Mouse (Mus musculus): Measurements from ENCODE around the gene Vmn1r114. TPM values are rescaled to one million over a fixed set of nuclear protein-coding genes. Genes with fewer than 3 reads are reported as not detected.

The Vmn1r114 gene
- not detected in 2 replicates for polyA plus RNA-seq (2012)

DNA sequence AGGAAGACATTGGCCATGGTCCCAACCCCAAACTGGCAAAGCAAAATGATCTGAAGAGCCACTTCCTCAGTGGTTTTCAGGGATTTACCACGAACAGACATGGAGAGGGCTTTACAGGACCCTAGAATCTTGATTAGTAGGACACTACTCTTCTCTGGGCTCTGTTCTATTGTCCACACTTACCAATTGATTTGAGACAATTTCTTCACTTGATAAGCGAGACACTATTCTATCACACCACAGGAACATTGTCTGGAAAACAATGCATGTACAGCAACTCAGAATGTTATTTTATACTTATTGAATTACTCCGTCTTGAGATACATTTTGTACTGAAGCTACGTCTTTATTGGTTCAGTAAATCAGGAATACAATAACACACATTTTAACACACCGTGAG, at the start of gene Vmn1r114:
Gene Vmn1r114, minus strand, starts transcription at position 101 of the 400 bp plus-strand sequence.

DNA sequence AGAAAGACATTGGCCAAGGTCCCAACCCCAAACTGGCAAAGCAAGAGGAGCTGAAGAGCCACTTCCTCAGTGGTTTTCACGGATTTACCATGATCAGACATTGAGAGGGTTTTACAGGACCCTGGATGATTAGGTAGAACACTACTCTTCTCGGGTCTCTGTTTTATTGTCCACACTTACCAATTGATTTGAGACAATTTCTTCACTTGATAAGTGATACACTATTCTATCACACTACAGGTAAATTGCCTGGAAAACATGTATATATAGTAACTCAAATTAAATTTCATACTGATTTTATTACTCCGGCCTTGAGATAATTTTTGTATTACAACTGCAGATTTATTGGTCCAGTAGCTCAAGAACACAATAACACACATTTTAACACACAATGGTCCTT, 32.9 kb upstream of the Vmn1r114 start, which contains the start of gene Vmn1r115:
Gene Vmn1r115, minus strand, starts transcription at position 101 of the 400 bp plus-strand sequence.

DNA sequence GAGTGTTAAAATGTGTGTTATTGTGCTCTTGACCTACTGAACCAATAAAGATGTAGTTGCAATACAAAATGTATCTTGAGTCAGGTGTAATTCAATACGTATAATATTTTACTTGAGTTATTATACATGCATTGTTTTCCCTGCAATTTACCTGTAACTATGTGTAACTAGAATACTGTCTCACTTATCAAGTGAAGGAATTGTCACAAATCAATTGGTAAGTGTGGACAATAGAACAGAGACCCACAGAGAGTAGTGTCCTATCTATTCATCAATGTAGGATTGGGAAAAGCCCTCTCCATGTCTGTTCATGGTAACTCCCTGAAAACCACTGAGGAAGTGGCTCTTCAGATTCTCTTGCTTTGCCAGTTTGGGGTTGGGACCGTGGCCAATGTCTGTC, 25.0 kb downstream of the Vmn1r114 start, which contains the start of gene Vmn1r113:
Gene Vmn1r113, plus strand, starts transcription at position 301 of the 400 bp plus-strand sequence.

DNA sequence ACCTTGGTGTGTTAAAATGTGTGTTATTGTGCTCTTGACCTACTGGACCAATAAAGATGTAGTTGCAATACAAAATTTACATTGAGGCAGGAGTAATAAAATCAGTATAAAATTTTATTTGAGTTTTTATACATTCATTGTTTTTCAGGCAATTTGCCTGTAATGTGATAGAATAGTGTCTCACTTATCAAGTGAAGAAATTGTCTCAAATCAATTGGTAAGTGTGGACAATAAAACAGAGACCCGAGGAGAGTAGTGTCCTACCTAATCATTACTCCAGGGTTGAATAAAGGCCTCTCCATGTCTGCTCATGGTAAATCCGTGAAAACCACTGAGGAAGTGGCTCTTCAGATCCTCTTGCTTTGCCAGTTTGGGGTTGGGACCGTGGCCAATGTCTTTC, 41.1 kb downstream of the Vmn1r114 start, which contains the start of gene Vmn1r112:
Gene Vmn1r112, plus strand, starts transcription at position 301 of the 400 bp plus-strand sequence.

Other genes starting within 250 kb of the Vmn1r114 start
- gene Gm4141, start 235.9 kb downstream of the Vmn1r114 start, polyA plus RNA-seq (2012) = not detected in 2 replicates
- gene Gm4513, start 213.2 kb downstream of the Vmn1r114 start, polyA plus RNA-seq (2012) = not detected in 2 replicates
- gene Vmn1r107, start 143.3 kb downstream of the Vmn1r114 start, polyA plus RNA-seq (2012) = not detected in 2 replicates
- not detected in 2 replicates for gene Vmn1r111, start 109.0 kb downstream of the Vmn1r114 start, polyA plus RNA-seq (2012)
- not detected in 2 replicates for gene Gm10668, start 81.6 kb downstream of the Vmn1r114 start, polyA plus RNA-seq (2012)
- gene Vmn1r112, start 41.0 kb downstream of the Vmn1r114 start, polyA plus RNA-seq (2012) = not detected in 2 replicates
- gene Vmn1r113, start 24.9 kb downstream of the Vmn1r114 start, polyA plus RNA-seq (2012) = not detected in 2 replicates
- not detected in 2 replicates for gene Vmn1r115, start 32.8 kb upstream of the Vmn1r114 start, polyA plus RNA-seq (2012)
- gene Vmn1r116, start 60.1 kb upstream of the Vmn1r114 start, polyA plus RNA-seq (2012) = not detected in 2 replicates
- gene Vmn1r117, start 71.9 kb upstream of the Vmn1r114 start, polyA plus RNA-seq (2012) = not detected in 2 replicates
- not detected in 2 replicates for gene Vmn1r118, start 100.2 kb upstream of the Vmn1r114 start, polyA plus RNA-seq (2012)
- 0.22 TPM in 1 of 2 replicates, not detected in the other for gene Vmn1r119, start 200.3 kb upstream of the Vmn1r114 start, polyA plus RNA-seq (2012)
- not detected in 2 replicates for gene Vmn1r120, start 241.6 kb upstream of the Vmn1r114 start, polyA plus RNA-seq (2012)